Mouse (Mus musculus) left cerebral cortex, postnatal 36 days (tissue): ENCODE measurements around the gene Kifap3. TPM values are rescaled to one million over a fixed set of nuclear protein-coding genes. Genes with fewer than 3 reads are reported as not detected.

Experiments used
- DNase-seq, 2 experiments: peaks; one replicate each; pipeline ENCODE4 v3.0.0; 2021 to 2022; ENCODE audit warnings: low spot score in 2 of 2, mixed read lengths in 1 of 2
- intact Hi-C: fragments of 180-260 bp; cut with DNase I; formaldehyde crosslinking; loops from one replicate; pipeline ENCODE4 v1.15.1; 2025
- total RNA-seq, 2 experiments: library from RNA; stranded (reverse); gene quantifications; 2 replicates each; pipeline ENCODE4 v1.2.3; 2021

Gene Kifap3
- total RNA-seq, 2 experiments from 2014 or later: 196 to 202 TPM

DNA sequence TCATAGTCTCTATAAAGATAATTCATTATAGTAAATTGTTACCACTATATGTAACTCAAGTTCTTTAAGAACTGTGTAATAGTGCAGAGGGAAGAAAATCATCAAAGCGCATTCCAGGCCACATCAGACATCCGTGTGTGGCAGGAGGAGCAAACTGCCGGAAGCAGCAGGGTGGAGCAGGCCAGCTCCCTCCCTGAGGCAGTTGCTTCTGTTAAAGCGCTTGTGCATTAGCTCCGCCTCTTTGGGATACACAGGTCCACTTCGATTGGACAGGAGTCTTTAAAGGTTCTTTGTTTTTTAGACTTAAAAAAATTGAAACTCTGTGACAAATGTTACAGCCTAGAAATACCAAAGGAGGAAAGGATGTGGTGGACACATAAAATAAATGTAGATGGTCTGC lies 162.7 kb downstream of the Kifap3 start:
- intact Hi-C loops: no loop called here
- DNase-seq: no peak

DNA sequence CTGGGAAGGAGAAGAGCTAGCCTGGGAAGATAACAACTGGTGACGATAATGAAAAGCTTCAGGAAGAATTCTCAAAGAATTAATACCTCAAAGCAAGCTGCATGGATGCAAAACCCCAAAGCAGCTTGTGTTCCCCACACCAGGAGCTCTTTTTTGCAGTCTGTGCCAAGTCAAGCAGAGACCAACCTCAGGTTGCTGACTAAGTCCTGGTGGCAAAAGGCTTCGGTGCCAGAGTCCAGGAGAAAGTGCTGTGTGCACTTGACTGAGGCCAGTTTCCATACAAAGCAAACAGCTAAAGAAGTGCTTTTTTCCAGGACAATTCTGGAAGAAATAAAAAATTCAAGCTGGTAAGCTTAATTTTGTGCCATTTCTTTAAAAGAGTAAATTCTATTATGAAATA lies 174.0 kb downstream of the Kifap3 start:
- intact Hi-C loops: no loop called here

DNA sequence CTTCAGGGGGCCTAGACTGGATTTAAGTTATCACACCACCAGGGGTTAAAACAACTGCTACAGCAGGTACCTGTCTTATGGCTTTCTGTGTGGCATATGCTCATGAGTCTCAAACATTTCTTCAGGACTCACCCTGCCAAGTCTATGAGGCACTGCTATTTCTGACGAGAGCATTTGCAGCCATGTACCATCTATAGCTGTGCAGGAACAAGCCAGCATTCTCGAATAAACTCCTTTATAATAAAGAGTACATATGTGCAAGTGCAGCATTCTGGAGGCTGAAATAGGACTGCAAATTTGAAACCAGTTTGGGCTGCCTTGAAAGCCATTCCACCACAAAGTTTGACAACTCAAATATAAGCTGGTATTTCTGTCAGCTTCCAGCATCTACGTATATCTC lies 178.7 kb downstream of the Kifap3 start:
- intact Hi-C loops: no loop called here
- DNase-seq: no peak

More for the DNA sequence above, 174.0 kb downstream of the Kifap3 start:
- DNase-seq: no peak

DNA sequence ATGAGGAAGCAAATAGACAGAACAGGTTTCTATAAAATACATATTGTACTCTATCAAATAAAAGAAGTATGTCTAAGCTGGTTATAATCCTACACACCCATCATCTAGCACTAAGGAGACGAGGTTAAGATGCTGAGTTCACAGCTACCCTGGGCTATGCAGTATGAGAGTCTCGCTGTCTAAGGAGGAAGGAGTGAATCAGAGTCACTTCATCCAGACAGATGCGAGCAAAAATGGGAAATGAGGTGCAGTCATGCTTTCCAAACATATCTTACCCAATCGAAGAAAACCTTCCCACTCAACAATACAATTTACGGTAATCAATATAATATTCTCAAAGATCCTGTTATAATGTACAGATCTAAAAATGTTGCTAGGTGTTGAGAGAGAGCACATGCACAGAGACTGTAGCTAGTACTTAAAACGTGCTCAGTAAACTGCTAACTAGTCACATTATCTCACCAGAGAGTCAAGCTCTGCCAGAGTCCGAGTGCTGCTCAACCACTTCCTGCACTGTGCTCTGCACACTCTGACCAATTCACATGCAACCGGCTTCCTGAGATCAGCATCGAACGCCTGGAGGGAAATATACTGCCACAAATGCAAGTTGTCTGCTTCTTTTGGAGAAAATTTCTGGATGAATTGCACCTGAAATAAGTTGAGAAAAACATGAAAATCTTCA lies 184.8 kb downstream of the Kifap3 start:
- intact Hi-C loops: no loop called here
- no peak for DNase-seq

Other genes starting within 250 kb of the Kifap3 start
- gene Mettl11b, start 54.4 kb upstream of the Kifap3 start, total RNA-seq: 1 to 10 TPM; 2.8 to 3.0 TPM
- gene Scyl3, start 149.5 kb downstream of the Kifap3 start, total RNA-seq: 10 to 100 TPM; 22.1 to 26.6 TPM
- 1 to 10 TPM in 1 of 2 experiments, under 1 TPM in 1; 0.96 to 1.2 TPM for gene BC055324, start 215.2 kb downstream of the Kifap3 start, total RNA-seq
- 1 to 10 TPM; 5.0 to 5.3 TPM for gene Mettl18, start 215.3 kb downstream of the Kifap3 start, total RNA-seq